Mouse (Mus musculus) lung, adult 18-20 months (tissue): ENCODE measurements around the gene Pcdh7.
A peak's percentile ranks its signal among the peaks of the same experiment; 100 is the strongest.
"Not testable (repeated sequence)": the region's sequence is repeated elsewhere in the genome, so short reads cannot be mapped to it uniquely, and the experiment has no call there.

ENCODE experiments used
- DNase-seq, 2 experiments: peaks; one replicate each; pipeline ENCODE4 v3.0.0; 2022; ENCODE audit warnings: mixed read lengths in 2 of 2

Pcdh7 gene

GRCm38 (mm10) chr5:57717906-57718875 lies at the start of gene Pcdh7:
Gene Pcdh7, plus strand, starts transcription at chr5:57717967.
- peak in 1 of 2 experiments; percentile 5 for DNase-seq

- DNase-seq, result not testable (repeated sequence)
These were observed 40.8 kb upstream of the Pcdh7 start for GRCm38 (mm10) chr5:57676970-57677369.

GRCm38 (mm10) chr5:57708396-57708795 lies 9.4 kb upstream of the Pcdh7 start:
- DNase-seq, result no peak

- DNase-seq, result no peak
These were observed 3.8 kb upstream of the Pcdh7 start for GRCm38 (mm10) chr5:57713980-57714379.

- peak in 1 of 2 experiments; percentile 5 for DNase-seq
These were observed 2.9 kb upstream of the Pcdh7 start for GRCm38 (mm10) chr5:57714621-57715523.

- peak in 1 of 2 experiments; percentile 25 for DNase-seq
These were observed 2.0 kb upstream of the Pcdh7 start for GRCm38 (mm10) chr5:57715524-57716400.

GRCm38 (mm10) chr5:57716421-57717237 lies 1.1 kb upstream of the Pcdh7 start:
- DNase-seq, result no peak

- peak in 1 of 2 experiments; percentile 13 for DNase-seq
These were observed 395 bp upstream of the Pcdh7 start for GRCm38 (mm10) chr5:57717238-57717905.

GRCm38 (mm10) chr5:57718876-57719593 lies 1.3 kb downstream of the Pcdh7 start:
- peak in 1 of 2 experiments; percentile 5 for DNase-seq

- DNase-seq, result peak in 1 of 2 experiments; percentile 7
These were observed 1.9 kb downstream of the Pcdh7 start for GRCm38 (mm10) chr5:57719594-57720185.

- no peak for DNase-seq
These were observed 2.6 kb downstream of the Pcdh7 start for GRCm38 (mm10) chr5:57720206-57720880.

GRCm38 (mm10) chr5:57721148-57721712 lies 3.5 kb downstream of the Pcdh7 start:
- no peak for DNase-seq

- DNase-seq, result no peak
These were observed 4.2 kb downstream of the Pcdh7 start for GRCm38 (mm10) chr5:57721927-57722326.

- DNase-seq, result no peak
These were observed 15.7 kb downstream of the Pcdh7 start for GRCm38 (mm10) chr5:57733451-57733850.

- DNase-seq, result no peak
These were observed 18.0 kb downstream of the Pcdh7 start for GRCm38 (mm10) chr5:57735723-57736122.

GRCm38 (mm10) chr5:57742924-57743323 lies 25.2 kb downstream of the Pcdh7 start:
- DNase-seq, result peak in 1 of 2 experiments; percentile 4

GRCm38 (mm10) chr5:57743956-57744661 lies 26.3 kb downstream of the Pcdh7 start:
- DNase-seq, result no peak

- no peak for DNase-seq
These were observed 28.1 kb downstream of the Pcdh7 start for GRCm38 (mm10) chr5:57745879-57746278.
